Mouse (Mus musculus) c-Kit-positive CD71-positive TER-119-negative erythroid progenitor cells, embryonic 14.5 days (primary cell): Measurements from ENCODE around the gene Srarp.

ENCODE experiments used
- DNase-seq: peaks from one replicate; pipeline ENCODE4 v3.0.0-alpha.2; 2013; ENCODE audit warnings: low read depth

Srarp gene

GRCm38 (mm10) chr4:141435974-141436373 is at the start of gene Srarp:
Gene Srarp (minus strand): TSS chr4:141436105.
- no peak for DNase-seq

DNA sequence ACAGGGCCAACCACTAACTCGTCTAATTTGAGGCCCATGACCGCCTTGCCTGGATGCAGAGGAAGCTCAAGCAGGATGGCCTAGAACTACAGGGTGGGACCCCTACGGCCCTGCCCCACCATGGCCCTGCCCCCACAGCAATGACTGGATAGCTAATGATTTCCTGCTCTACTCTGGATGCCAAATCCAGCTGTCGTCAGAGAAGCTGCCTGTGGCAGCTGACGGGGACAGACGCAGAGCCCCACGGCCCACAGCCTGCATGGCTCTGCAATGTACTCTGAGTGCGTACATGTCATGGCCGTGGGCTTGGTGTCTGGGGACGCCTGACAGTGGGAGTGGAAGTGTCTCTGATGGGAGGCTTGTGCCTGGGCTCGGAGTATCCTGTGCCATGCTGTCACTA is 48.2 kb upstream of the Srarp start:
- DNase-seq: no peak

GRCm38 (mm10) chr4:141479411-141479810 is 43.5 kb upstream of the Srarp start:
- DNase-seq: no peak

GRCm38 (mm10) chr4:141478794-141479193 is 42.9 kb upstream of the Srarp start:
- no peak for DNase-seq

- DNase-seq: no peak
Measured at GRCm38 (mm10) chr4:141478225-141478624, 42.3 kb upstream of the Srarp start.

DNA sequence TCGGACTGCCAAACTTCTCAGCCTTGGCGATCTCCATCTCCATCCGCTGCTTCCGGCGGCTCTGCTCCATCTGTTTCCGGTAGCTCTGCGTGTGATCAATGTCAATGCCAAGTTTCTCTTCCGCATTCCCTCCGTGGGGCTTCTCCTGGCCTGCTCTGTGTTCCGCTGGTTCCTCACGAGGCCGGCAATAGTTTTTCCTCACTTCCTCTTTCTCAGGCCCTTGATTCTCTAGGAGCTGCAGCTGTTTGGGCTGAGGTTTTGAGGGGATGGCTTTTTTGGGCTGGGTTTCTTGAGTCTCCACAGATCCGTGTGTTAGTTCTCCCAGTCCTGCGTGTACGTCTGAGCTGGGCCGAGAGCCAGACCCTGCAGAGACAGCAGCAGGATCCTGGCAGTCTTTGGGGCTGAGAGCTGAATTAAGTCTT is 41.8 kb upstream of the Srarp start:
- DNase-seq: no peak

- DNase-seq: no peak
Measured at GRCm38 (mm10) chr4:141474431-141474830, 38.5 kb upstream of the Srarp start.

GRCm38 (mm10) chr4:141472641-141473321 is 36.9 kb upstream of the Srarp start:
- no peak for DNase-seq

DNA sequence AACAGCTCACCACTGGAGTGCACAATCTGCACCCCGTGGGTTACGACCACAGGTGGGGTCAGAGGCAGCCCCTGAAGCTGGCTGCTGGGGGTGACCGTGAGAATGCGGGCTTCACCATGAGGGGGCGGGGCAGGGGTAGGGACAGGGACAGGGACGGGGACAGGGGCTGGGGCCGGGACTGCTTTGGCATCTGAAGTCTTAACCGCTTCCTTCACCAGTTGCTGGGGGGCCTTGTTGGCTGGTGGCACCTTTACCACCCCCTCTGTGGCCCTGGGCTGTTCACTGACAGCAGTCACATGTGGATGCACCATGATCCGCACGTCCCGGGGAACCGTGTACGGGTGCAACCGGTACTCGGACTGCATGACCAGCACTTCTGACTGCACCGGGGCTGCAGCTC is 35.6 kb upstream of the Srarp start:
- no peak for DNase-seq

DNA sequence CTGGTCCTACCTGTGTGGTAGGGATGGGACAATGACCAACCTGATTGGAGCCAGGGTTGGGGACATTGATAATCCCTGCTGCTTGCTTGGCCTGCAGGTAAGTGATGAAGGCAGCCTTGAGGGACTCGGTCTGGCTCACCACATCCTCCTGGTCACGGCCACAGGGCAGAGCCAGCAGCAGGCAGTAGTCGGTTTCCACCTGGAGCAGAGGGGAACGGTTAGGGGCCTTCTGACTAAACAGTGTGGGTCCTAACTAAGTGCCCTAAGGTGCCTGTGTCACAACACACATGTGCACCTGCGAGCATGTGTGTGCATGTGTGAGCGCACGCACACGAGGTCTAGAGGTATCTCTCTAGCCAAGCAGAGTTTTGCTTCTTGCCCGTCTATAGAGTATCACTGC is 33.4 kb upstream of the Srarp start:
- DNase-seq: no peak

- DNase-seq: no peak
Measured at GRCm38 (mm10) chr4:141468576-141468975, 32.7 kb upstream of the Srarp start.

GRCm38 (mm10) chr4:141467581-141467927 is 31.6 kb upstream of the Srarp start:
- DNase-seq: no peak

DNA sequence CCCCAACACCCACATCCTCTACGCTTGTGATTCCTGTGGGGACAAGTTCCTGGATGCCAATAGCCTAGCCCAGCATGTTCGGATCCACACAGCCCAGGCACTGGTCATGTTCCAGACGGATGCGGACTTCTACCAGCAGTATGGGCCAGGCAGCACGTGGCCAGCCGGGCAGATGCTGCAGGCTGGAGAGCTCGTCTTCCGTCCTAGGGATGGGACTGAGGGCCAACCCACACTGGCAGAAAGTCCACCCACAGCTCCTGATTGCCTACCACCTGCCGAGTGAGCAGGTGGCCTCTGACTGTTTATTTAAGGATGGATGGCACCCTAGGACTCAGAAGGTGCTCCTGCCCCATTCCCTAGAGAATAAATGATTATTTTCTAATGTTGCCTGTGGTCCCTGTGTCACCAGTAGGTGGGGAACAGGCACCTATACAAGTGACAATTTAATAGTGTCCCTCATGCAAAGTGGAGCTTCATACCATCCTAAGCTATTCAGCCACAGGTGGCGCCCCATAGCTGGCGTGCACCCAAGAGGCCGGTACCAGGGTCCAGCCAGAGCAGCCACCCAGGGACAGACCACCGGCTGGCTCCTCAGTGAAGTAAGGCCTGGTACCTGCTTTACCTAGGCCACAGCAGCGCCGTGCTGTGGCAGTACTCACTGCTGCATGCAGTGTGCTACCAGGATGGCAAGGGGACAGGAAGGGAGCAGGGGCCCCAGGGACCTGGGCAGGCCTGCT is 31.1 kb upstream of the Srarp start:
- DNase-seq: no peak

- no peak for DNase-seq
Measured at GRCm38 (mm10) chr4:141466289-141466795, 30.4 kb upstream of the Srarp start.

DNA sequence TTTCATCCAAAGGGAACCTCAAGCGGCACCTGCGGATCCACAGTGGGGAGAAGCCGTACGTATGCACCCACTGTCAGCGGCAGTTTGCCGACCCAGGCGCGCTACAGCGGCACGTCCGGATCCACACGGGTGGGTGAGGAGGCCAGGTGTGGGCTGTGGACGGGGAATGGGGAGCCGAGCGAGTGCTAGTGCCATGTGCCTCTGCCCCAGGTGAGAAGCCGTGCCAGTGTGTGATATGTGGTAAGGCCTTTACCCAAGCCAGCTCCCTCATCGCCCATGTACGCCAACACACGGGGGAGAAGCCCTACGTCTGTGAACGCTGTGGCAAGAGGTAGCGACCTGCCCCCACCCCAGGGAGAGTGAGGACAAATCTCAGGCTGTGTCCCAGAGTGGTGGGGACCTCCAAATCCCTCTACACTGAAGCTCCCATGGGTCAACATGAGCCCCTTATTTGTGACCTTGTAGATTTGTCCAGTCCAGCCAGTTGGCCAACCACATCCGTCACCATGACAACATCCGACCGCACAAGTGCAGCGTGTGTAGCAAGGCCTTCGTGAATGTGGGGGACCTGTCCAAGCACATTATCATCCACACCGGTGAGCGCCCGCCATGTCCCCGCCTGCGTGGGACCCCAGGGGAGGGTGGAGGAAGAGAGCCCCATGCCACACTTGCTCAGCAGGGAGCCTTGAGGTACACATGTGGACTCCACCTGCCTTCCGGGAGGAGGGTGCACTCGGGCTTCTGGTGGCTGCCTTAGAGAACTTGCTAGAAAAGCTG is 29.8 kb upstream of the Srarp start:
- no peak for DNase-seq

DNA sequence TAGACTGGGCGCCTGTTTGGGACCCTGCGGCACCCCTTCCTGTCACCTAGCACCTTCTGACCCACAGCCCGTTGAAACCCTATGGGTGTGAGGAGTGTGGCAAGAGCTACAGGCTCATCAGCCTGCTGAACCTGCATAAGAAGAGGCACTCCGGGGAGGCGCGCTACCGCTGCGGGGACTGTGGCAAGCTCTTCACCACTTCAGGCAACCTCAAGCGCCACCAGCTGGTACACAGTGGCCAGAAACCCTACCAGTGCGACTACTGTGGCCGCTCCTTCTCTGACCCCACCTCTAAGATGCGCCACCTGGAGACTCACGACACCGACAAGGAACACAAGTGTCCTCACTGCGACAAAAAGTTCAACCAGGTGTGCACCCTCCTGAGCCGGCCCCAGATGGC is 28.8 kb upstream of the Srarp start:
- DNase-seq: no peak

DNA sequence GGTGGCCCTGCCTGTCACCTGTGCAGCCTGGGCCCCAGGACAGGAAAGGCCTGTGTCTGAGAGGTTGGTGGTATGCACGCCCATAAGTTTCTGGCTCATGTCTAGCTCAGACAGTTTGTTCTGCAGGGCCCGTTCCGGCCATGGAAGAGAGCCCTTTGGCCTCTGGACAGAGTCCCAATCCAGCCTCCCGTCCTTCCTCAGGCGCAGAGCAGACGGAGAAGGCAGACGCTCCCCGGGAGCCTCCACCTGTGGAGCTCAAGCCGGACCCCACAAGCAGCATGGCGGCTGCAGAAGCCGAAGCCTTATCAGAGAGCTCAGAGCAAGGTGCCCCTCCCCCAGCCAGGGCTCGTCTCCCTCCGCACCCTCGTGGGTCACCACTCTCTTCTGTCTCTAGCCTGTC is 27.6 kb upstream of the Srarp start:
- no peak for DNase-seq

GRCm38 (mm10) chr4:141461576-141461975 is 25.7 kb upstream of the Srarp start:
- no peak for DNase-seq

DNA sequence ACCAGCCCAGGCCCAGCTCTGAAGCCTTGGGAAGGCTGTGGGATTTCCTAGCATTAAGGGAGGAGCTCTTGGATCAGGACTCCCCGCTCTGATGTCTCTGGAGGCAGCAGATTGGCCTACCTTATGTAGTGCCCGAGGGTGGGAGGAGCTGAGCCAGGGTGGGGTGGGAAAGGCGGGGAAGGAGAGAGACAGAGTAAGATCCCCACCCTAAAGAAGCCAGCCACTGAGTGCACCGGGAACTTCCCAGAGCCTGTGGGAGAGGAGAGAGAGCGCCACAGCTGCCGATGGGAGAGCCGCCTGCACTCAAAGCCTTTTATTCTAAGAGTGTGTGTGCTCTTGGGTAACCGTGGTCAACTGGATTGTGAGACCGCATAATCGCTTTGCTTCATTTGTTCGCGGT is 25.2 kb upstream of the Srarp start:
- no peak for DNase-seq

DNA sequence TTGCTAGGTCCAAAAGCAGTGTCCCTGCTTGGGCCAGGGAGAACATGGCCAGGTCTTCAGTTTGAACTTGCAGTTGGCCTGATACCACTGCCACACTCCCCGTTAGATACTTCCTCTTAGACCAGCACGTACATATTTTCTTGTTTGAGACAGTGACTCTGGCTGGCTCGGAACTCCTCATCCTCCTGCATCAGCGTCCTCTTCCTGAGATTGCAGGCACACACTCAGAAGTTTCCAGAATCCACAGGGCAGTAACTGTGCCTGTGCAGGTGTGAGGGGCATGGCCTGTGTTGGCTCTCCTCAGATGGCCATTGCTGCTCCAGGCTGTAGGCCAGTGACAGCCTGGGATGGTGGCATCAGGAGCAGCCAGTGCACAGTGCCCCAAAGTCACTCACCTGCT is 24.6 kb upstream of the Srarp start:
- no peak for DNase-seq

DNA sequence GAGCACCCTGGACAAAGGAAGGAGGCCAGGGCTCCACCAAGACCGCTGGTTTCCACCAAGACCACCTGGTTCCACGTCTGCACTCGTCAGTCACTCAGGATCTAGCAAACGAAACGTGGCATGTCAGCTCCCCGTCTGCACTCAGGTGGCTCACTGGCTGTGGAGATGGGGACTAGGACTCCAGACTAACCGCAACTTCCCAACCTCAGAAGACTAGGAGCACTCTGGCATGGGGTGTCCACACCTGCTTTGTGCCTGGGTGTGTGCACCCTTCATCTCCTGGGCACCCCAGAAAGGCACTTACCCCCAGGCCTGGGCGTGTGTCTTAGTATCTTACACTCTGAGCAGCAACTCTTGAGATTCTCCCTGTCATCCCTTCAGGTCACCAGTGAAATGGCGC is 23.9 kb upstream of the Srarp start:
- DNase-seq: no peak

GRCm38 (mm10) chr4:141458888-141459287 is 23.0 kb upstream of the Srarp start:
- DNase-seq: no peak

DNA sequence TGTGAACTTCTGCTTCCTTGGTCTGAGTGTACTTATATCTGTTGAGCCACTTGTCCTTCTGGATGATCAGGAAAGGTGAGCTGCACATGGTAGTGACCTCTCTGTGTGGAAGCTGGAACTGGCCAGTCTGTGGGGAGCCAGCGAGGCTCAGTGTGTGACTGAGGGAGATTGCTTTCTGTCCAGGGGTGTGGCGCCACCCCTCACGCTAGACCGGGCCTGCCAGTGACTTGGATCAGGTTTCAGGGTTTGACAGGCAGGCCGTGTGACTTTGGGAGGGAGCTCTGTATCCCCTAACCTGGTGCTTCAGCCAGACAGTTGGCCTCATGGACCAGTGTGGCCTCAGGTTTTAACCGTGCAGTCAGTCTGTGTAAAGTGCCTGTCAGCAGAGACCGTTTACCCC is 22.3 kb upstream of the Srarp start:
- no peak for DNase-seq
